Mouse (Mus musculus) ES-E14 (cell line): ENCODE measurements around the gene L3mbtl2. TPM values are rescaled to one million over a fixed set of nuclear protein-coding genes. Genes with fewer than 3 reads are reported as not detected.

ENCODE experiments used
- DNase-seq: peaks from one replicate; pipeline ENCODE4 v3.0.0-alpha.2; 2013; ENCODE audit warnings: low read depth, low spot score
- H3K27ac ChIP-seq: 2 replicates; pipeline ENCODE4 v1.5.1; 2012; ENCODE audit warnings: low read depth, mild to moderate bottlenecking, low read length, moderate library complexity, mixed read lengths; ENCODE audit not compliant: poor library complexity, insufficient read depth, severe bottlenecking
- H3K36me3 ChIP-seq: 2 replicates; pipeline ENCODE4 v1.6.1; 2012; ENCODE audit warnings: mild to moderate bottlenecking, low read length, moderate library complexity, mixed read lengths; ENCODE audit not compliant: control insufficient read depth, poor library complexity, insufficient read depth, severe bottlenecking
- H3K4me1 ChIP-seq, 2 experiments: fragments of 150-350 bp in 1 of 2; sonication (generic) in 1 of 2; 2 replicates each; pipeline ENCODE4 v1.6.1; 2012; ENCODE audit warnings: low read length in 2 of 2, mild to moderate bottlenecking in 1 of 2, mixed read lengths in 1 of 2; ENCODE audit not compliant: control insufficient read depth in 2 of 2, insufficient read depth in 2 of 2, poor library complexity in 1 of 2
- H3K4me3 ChIP-seq, 2 experiments: fragments of 150-350 bp in 1 of 2; sonication (generic) in 1 of 2; 2 replicates each; pipeline ENCODE4 v1.5.1; 2012; ENCODE audit warnings: low read length in 2 of 2, low read depth in 1 of 2, mild to moderate bottlenecking in 1 of 2, mixed read lengths in 1 of 2; ENCODE audit not compliant: insufficient read depth in 1 of 2, poor library complexity in 1 of 2, severe bottlenecking in 1 of 2
- H3K9ac ChIP-seq: 2 replicates; pipeline ENCODE4 v1.6.1; 2012; ENCODE audit warnings: low read depth, mild to moderate bottlenecking, low read length, mixed read lengths; ENCODE audit not compliant: poor library complexity, insufficient read depth, severe bottlenecking
- H3K9me3 ChIP-seq: fragments of 150-350 bp; sonication (generic); 2 replicates; pipeline ENCODE4 v1.6.1; 2012; ENCODE audit warnings: low read depth, mild to moderate bottlenecking, low read length; ENCODE audit not compliant: control insufficient read depth, insufficient read depth
- CHD2 ChIP-seq: IDR thresholded peaks from 2 replicates; pipeline ENCODE4 v1.6.1; 2014; ENCODE audit warnings: mild to moderate bottlenecking, low read depth, low read length, inconsistent platforms
- HCFC1 ChIP-seq: IDR thresholded peaks from 2 replicates; pipeline ENCODE4 v1.6.1; 2012; ENCODE audit warnings: low read length, inconsistent platforms, borderline replicate concordance; ENCODE audit not compliant: insufficient read depth
- MAFK ChIP-seq: IDR thresholded peaks from 2 replicates; pipeline ENCODE4 v1.6.1; 2014; ENCODE audit warnings: mild to moderate bottlenecking, low read depth, low read length, inconsistent platforms; ENCODE audit not compliant: insufficient read depth
- ZC3H11A ChIP-seq: IDR thresholded peaks from 2 replicates; pipeline ENCODE4 v1.6.1; 2012; ENCODE audit warnings: low read depth, mild to moderate bottlenecking, inconsistent platforms, low read length, borderline replicate concordance
- ZNF384 ChIP-seq: IDR thresholded peaks from 2 replicates; pipeline ENCODE4 v1.6.1; 2012; ENCODE audit warnings: low read depth, low read length, inconsistent platforms
- in situ Hi-C, 2 experiments: fragments of 600-800 bp; cut with MboI; formaldehyde crosslinking; loops; one replicate each; pipeline ENCODE4 v1.15.1; 2025; ENCODE audit warnings: low sequenced_read_pairs in 2 of 2, inconsistent platforms in 1 of 2; ENCODE audit not compliant: unreplicated experiment in 2 of 2
- total RNA-seq: library from RNA; depleted of rRNA; stranded (reverse); fragments of 300-350 nt; gene quantifications from 2 replicates; pipeline ENCODE4 v1.2.3, GENCODE M21; 2012

Gene L3mbtl2
- total RNA-seq, 1 experiment, result 119 TPM

- Histone ChIP-seq H3K9ac (no peak overlapping the region), H3K27ac (no peak overlapping the region), H3K4me3 (no peak overlapping the region), H3K9me3 (no peaks in the 10 kb centered on the region), H3K4me1 (peaks cover 7 to 10% of the 10 kb centered on the region in 2 experiments; a peak in 3 of 4 replicates), H3K36me3 (peaks cover 64% of the 10 kb centered on the region)
- in situ Hi-C loops, result no loop called here
- no peak for TF ChIP-seq ZC3H11A
- no peak for TF ChIP-seq MAFK
- TF ChIP-seq HCFC1, result no peak
- no peak for TF ChIP-seq CHD2
- no peak for TF ChIP-seq ZNF384
- DNase-seq, result no peak
These were observed 60.0 kb downstream of the L3mbtl2 start for GRCm38 (mm10) chr15:81723653-81724052.

GRCm38 (mm10) chr15:81725965-81726364 lies 62.3 kb downstream of the L3mbtl2 start:
- Histone ChIP-seq H3K27ac (no peak overlapping the region), H3K36me3 (peaks cover 41% of the 10 kb centered on the region), H3K9me3 (no peaks in the 10 kb centered on the region), H3K4me1 (peaks cover 7 to 10% of the 10 kb centered on the region in 2 experiments; a peak in 3 of 4 replicates), H3K9ac (no peak overlapping the region), H3K4me3 (no peak overlapping the region)
- in situ Hi-C loops, result no loop called here
- DNase-seq, result no peak
- TF ChIP-seq MAFK, result no peak
- TF ChIP-seq HCFC1, result no peak
- no peak for TF ChIP-seq ZNF384
- TF ChIP-seq CHD2, result no peak
- no peak for TF ChIP-seq ZC3H11A

- Histone ChIP-seq H3K9ac (peak overlapping the region; percentile 97), H3K27ac (peak overlapping the region; percentile 73), H3K36me3 (peaks cover 13% of the 10 kb centered on the region), H3K9me3 (no peaks in the 10 kb centered on the region), H3K4me1 (peaks cover 7% of the 10 kb centered on the region in 2 experiments; a peak in 2 of 4 replicates), H3K4me3 (peak overlapping the region; percentile 92 to 95)
- TF ChIP-seq ZC3H11A (no peak), ZNF384 (no peak), MAFK (no peak), CHD2 (no peak), HCFC1 (no peak)
- in situ Hi-C loops, result no loop called here
- no peak for DNase-seq
These were observed 65.6 kb downstream of the L3mbtl2 start for GRCm38 (mm10) chr15:81729241-81729791.

GRCm38 (mm10) chr15:81729792-81730635 lies 66.3 kb downstream of the L3mbtl2 start:
- peak; percentile 98 for TF ChIP-seq HCFC1
- peak; percentile 91 for TF ChIP-seq ZNF384
- TF ChIP-seq CHD2, result 0 out of 2 replicates have a peak, but pooled peaks have one; percentile 57
- TF ChIP-seq MAFK, result 0 out of 2 replicates have a peak, but pooled peaks have one; percentile 34
- no peak for TF ChIP-seq ZC3H11A
- in situ Hi-C loops, result no loop called here
- DNase-seq, result peak; percentile 97
- H3K36me3 ChIP-seq, result peaks cover 9% of the 10 kb centered on the region
- peak overlapping the region; percentile 92 to 95 for H3K4me3 ChIP-seq
- H3K9me3 ChIP-seq, result no peaks in the 10 kb centered on the region
- H3K27ac ChIP-seq, result peak overlapping the region; percentile 73
- peaks cover 5 to 7% of the 10 kb centered on the region in 2 experiments; a peak in 2 of 4 replicates for H3K4me1 ChIP-seq
- peak overlapping the region; percentile 97 for H3K9ac ChIP-seq
